Mouse (Mus musculus) CD8-positive naive resting alpha-beta T cell, adult 57 days (primary cell): ENCODE data around the gene Cyp2d26. TPM values are rescaled to one million over a fixed set of nuclear protein-coding genes. Genes with fewer than 3 reads are reported as not detected.

ENCODE experiments used
- total RNA-seq: library from RNA; stranded (reverse); gene quantifications from one replicate; pipeline ENCODE4 v1.2.4, GENCODE M21; 2023

Gene Cyp2d26
- 0.95 TPM for total RNA-seq

DNA sequence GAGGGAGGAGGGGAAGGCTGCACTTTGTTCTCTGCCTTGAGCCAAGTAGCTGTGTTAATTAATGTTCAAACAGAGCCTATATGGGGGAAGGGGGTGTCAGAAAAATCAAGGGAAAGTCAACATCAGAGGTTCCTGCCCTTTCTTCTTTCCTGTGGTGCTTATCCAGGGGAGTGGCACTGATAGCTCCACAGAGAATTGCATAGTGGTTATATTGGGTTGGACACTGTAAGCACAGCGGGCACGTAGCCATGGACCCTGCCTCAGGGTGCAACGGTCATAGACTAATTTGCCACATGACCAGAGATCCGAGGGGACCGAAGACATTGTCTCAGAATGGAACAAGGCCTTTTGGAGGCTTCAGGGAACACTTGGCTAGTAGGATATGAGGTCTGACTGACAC lies at the start of gene Cyp2d26:
TSS of gene Cyp2d26 (minus strand) at position 18 of the 400 bp plus-strand sequence.

DNA sequence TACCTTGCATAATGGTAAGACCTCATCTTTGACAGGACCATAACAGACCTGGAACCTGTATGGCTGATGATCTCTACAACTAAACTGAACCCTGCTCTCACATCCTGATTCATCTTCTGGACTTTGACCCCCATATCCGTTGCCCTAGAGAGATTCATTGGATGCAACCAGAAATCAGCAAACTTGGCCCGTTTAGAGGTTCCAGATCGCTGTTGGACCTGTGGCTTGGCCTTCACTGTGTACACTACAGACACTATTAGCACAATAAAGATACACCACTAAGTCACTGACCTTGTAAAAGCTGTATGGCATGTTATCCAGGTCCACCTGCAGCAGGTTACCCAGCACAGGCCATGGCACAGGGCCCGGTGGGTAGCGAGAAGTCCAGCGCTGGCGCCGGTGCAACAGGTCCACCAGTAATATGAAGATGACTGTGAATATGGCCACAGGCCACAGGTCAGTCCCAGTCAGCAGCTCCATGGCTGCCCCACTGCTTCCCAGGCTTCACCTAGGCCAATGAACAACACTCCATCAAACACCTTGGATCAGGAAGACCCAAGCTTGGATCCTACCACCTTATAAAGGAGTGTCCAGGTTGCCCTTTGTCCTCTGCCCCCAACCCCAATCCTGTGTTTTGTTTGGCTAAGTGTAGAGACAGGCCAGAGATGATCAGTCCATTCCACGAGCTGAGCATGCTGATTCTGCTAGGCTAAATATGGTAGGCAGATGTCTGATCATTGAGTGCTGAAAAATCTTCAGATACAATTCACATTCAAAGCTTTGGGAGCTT lies 30.3 kb downstream of the Cyp2d26 start, which contains the start of gene Cyp2d40:
TSS of gene Cyp2d40 (minus strand) at position 553 of the 790 bp plus-strand sequence.

Other genes starting within 250 kb of the Cyp2d26 start
- not detected for gene Cyp2d12, start 239.2 kb downstream of the Cyp2d26 start, total RNA-seq
- not detected for gene Cyp2d34, start 173.3 kb downstream of the Cyp2d26 start, total RNA-seq
- not detected for gene Cyp2d40, start 30.1 kb downstream of the Cyp2d26 start, total RNA-seq
- gene Tcf20, start 193.6 kb upstream of the Cyp2d26 start, total RNA-seq, result 199 TPM
- 13.9 TPM for gene Nfam1, start 239.0 kb upstream of the Cyp2d26 start, total RNA-seq